Mouse (Mus musculus) heart, embryonic 14.5 days (tissue): Measurements from ENCODE around the gene Arhgef3. TPM values are rescaled to one million over a fixed set of nuclear protein-coding genes. Genes with fewer than 3 reads are reported as not detected.

Source experiments
- ATAC-seq: fragments of 200-750 bp; cut with Nextera tagmentation; 2 replicates; pipeline ENCODE4 v1.8.0; 2017; ENCODE audit warnings: low read depth, moderate TSS enrichment; ENCODE audit not compliant: insufficient number of reproducible peaks, insufficient read depth, low FRiP score
- H3K27ac ChIP-seq, 2 experiments: fragments of 200-500 bp in 1 of 2; fragments of 300-500 bp in 1 of 2; sonication (generic) in 1 of 2; replicated peaks in 1 of 2; 2 replicates each; pipeline ENCODE4 v1.5.1; 2012 to 2014; ENCODE audit warnings: low read depth in 2 of 2, low read length in 2 of 2, control low read depth in 1 of 2, mild to moderate bottlenecking in 1 of 2, mixed read lengths in 1 of 2; ENCODE audit not compliant: control insufficient read depth in 1 of 2, insufficient read depth in 1 of 2
- H3K27me3 ChIP-seq: fragments of 300-500 bp; sonication (generic); 2 replicates; pipeline ENCODE4 v1.6.1; 2014; ENCODE audit warnings: mild to moderate bottlenecking, low read length, control low read depth; ENCODE audit not compliant: control insufficient read depth, insufficient read depth
- H3K36me3 ChIP-seq: fragments of 300-500 bp; sonication (generic); 2 replicates; pipeline ENCODE4 v1.6.1; 2014; ENCODE audit warnings: mild to moderate bottlenecking, control low read depth, low read length, mixed read lengths; ENCODE audit not compliant: control insufficient read depth, insufficient read depth
- H3K4me1 ChIP-seq, 2 experiments: fragments of 200-500 bp in 1 of 2; fragments of 300-500 bp in 1 of 2; sonication (generic) in 1 of 2; 2 replicates each; pipeline ENCODE4 v1.6.1; 2012 to 2014; ENCODE audit warnings: low read length in 2 of 2, control low read depth in 1 of 2, mixed read lengths in 1 of 2; ENCODE audit not compliant: control insufficient read depth in 2 of 2, insufficient read depth in 2 of 2
- H3K4me2 ChIP-seq: fragments of 300-500 bp; sonication (generic); 2 replicates; pipeline ENCODE4 v1.6.1; 2014; ENCODE audit warnings: mild to moderate bottlenecking, low read length
- H3K4me3 ChIP-seq, 2 experiments: fragments of 200-500 bp in 1 of 2; fragments of 300-500 bp in 1 of 2; sonication (generic) in 1 of 2; 2 replicates each; pipeline ENCODE4 v1.5.1; 2012 to 2014; ENCODE audit warnings: low read length in 2 of 2, mild to moderate bottlenecking in 2 of 2, control low read depth in 1 of 2, low read depth in 1 of 2, moderate library complexity in 1 of 2; ENCODE audit not compliant: control insufficient read depth in 1 of 2, insufficient read depth in 1 of 2
- H3K9ac ChIP-seq: fragments of 300-500 bp; sonication (generic); 2 replicates; pipeline ENCODE4 v1.6.1; 2014; ENCODE audit warnings: mild to moderate bottlenecking, low read length
- H3K9me3 ChIP-seq: fragments of 300-500 bp; sonication (generic); 2 replicates; pipeline ENCODE4 v1.6.1; 2016; ENCODE audit warnings: low read length, control low read depth; ENCODE audit not compliant: control insufficient read depth
- WGBS: fragments of 180-500 bp; shearing (Covaris S2); extraction: QIAGEN DNeasy Blood & Tissue Kit; methylation state at CpG from one replicate; pipeline ENCODE4 v1.1.7; 2014; 5-methylcytosine and 5-hydroxymethylcytosine counted together
- polyA plus RNA-seq: library from polyadenylated mRNA; unstranded; fragments of >200 nt; fragmentation: Nextera tagmentation; extraction: Ambion mirVana; gene quantifications from 2 replicates; pipeline ENCODE4 v1.2.1, GENCODE M21; 2014

Arhgef3 gene
- polyA plus RNA-seq, 1 experiment from 2014 or later: 15.4 TPM

DNA sequence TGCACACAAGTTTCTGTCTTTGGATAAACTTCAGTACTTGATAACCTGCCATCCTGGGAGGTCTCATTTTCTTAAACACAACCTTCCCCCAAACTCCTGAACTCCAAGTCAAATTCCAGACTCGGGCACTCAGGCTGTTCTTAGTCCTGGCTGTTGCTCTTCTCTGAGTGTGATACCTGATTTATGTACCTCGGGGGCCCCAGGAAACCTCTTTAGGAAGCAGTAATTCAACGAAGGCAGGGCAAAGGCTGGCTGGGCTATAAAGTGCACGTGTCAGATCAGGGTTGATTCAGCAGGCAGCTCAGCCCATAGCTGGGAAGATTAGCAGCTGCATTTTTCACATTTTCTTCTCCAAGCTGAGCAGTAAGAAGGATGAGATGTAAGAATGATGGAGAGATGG lies 171.5 kb downstream of the Arhgef3 start:
- H3K4me2 ChIP-seq: no peak overlapping the region
- no peak overlapping the region for H3K4me3 ChIP-seq
- no peaks in the 10 kb centered on the region for H3K27me3 ChIP-seq
- no peak overlapping the region for H3K27ac ChIP-seq
- no peak for ATAC-seq
- no peaks in the 10 kb centered on the region for H3K36me3 ChIP-seq
- 28% methylated on average over 4 of the region's 4 CpGs for WGBS
- H3K4me1 ChIP-seq: peaks cover 10 to 16% of the 10 kb centered on the region in 2 experiments
- no peak overlapping the region for H3K9ac ChIP-seq
- no peaks in the 10 kb centered on the region for H3K9me3 ChIP-seq

GRCm38 (mm10) chr14:27289053-27289452 lies 174.4 kb downstream of the Arhgef3 start:
- no peaks in the 10 kb centered on the region for H3K9me3 ChIP-seq
- ATAC-seq: no peak
- H3K27ac ChIP-seq: no peak overlapping the region
- peaks cover 8 to 16% of the 10 kb centered on the region in 2 experiments for H3K4me1 ChIP-seq
- WGBS: 14% methylated on average over 5 of the region's 5 CpGs
- H3K27me3 ChIP-seq: no peaks in the 10 kb centered on the region
- no peak overlapping the region for H3K4me3 ChIP-seq
- no peaks in the 10 kb centered on the region for H3K36me3 ChIP-seq
- no peak overlapping the region for H3K9ac ChIP-seq
- H3K4me2 ChIP-seq: no peak overlapping the region

GRCm38 (mm10) chr14:27292101-27292500 lies 177.4 kb downstream of the Arhgef3 start:
- H3K4me1 ChIP-seq: peaks cover 8 to 15% of the 10 kb centered on the region in 2 experiments
- WGBS: 80% methylated on average over 6 of the region's 6 CpGs
- H3K4me3 ChIP-seq: no peak overlapping the region

GRCm38 (mm10) chr14:27295821-27296220 lies 181.1 kb downstream of the Arhgef3 start:
- ATAC-seq: no peak
- H3K36me3 ChIP-seq: no peaks in the 10 kb centered on the region
- H3K27ac ChIP-seq: no peak overlapping the region
- no peak overlapping the region for H3K4me2 ChIP-seq
- H3K4me3 ChIP-seq: no peak overlapping the region
- H3K9ac ChIP-seq: no peak overlapping the region
- no peaks in the 10 kb centered on the region for H3K27me3 ChIP-seq
- no peaks in the 10 kb centered on the region for H3K9me3 ChIP-seq
- 79% methylated on average over 7 of the region's 7 CpGs for WGBS
- H3K4me1 ChIP-seq: peaks cover 6 to 14% of the 10 kb centered on the region in 2 experiments; a peak in 2 of 4 replicates

More at GRCm38 (mm10) chr14:27292101-27292500, 177.4 kb downstream of the Arhgef3 start:
- H3K36me3 ChIP-seq: no peaks in the 10 kb centered on the region
- H3K9me3 ChIP-seq: no peaks in the 10 kb centered on the region
- no peaks in the 10 kb centered on the region for H3K27me3 ChIP-seq
- no peak overlapping the region for H3K27ac ChIP-seq
- no peak overlapping the region for H3K4me2 ChIP-seq
- ATAC-seq: no peak
- no peak overlapping the region for H3K9ac ChIP-seq

DNA sequence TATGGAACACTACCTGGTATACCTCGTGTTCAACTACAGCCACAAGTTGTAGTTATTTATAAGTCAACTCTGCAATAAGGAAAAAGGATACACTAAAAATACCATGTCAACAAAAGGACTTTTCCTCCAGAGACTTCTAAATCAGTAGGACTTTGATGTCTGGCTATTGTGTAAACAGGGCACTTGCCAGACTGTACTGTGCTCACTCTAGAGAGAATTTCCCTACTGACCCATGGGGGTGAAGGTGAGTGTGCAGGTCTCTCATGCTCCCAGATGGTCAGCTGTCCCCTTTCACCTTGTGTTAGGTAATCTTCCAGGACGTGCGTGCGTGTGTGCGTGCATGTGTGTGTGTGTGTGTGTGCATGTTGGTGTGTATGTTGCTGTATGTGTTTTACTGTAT lies 182.3 kb downstream of the Arhgef3 start:
- H3K9ac ChIP-seq: no peak overlapping the region
- H3K27ac ChIP-seq: no peak overlapping the region
- H3K4me3 ChIP-seq: no peak overlapping the region
- no peak for ATAC-seq
- H3K9me3 ChIP-seq: no peaks in the 10 kb centered on the region
- no peaks in the 10 kb centered on the region for H3K27me3 ChIP-seq
- H3K36me3 ChIP-seq: no peaks in the 10 kb centered on the region
- no peak overlapping the region for H3K4me2 ChIP-seq
- H3K4me1 ChIP-seq: peaks cover 6 to 14% of the 10 kb centered on the region in 2 experiments; a peak in 2 of 4 replicates
- 78% methylated on average over 5 of the region's 5 CpGs for WGBS

GRCm38 (mm10) chr14:27298875-27299274 lies 184.2 kb downstream of the Arhgef3 start:
- 38% methylated on average over 2 of the region's 2 CpGs for WGBS
- Histone ChIP-seq H3K27ac (no peak overlapping the region), H3K27me3 (no peaks in the 10 kb centered on the region), H3K9me3 (no peaks in the 10 kb centered on the region), H3K9ac (no peak overlapping the region), H3K4me3 (no peak overlapping the region), H3K4me2 (no peak overlapping the region), H3K4me1 (peaks cover 6 to 14% of the 10 kb centered on the region in 2 experiments; a peak in 3 of 4 replicates), H3K36me3 (no peaks in the 10 kb centered on the region)
- no peak for ATAC-seq

DNA sequence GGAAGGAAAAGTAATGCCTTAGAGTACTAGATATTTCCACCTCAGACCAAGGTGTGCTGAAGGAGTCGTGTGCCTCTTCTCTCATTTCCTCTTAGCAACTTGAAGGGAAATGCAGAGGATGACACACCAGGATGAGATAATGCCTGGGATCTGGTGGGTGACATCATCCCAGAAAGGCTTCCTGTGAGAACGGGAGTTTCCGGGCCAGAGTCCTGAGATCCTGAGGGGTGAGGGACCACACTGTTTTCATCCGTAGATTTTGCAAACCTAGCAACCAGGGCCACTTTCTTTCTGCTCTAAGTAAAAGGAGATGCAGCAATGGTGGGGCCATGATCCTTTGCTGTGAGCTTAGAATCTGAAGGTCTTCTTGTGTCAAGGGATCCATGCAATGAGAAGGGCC lies 185.0 kb downstream of the Arhgef3 start:
- ATAC-seq: no peak
- H3K9ac ChIP-seq: no peak overlapping the region
- H3K27me3 ChIP-seq: no peaks in the 10 kb centered on the region
- H3K36me3 ChIP-seq: no peaks in the 10 kb centered on the region
- H3K4me2 ChIP-seq: no peak overlapping the region
- H3K4me3 ChIP-seq: no peak overlapping the region
- H3K27ac ChIP-seq: no peak overlapping the region; a peak in 2 of 4 replicates
- H3K9me3 ChIP-seq: no peaks in the 10 kb centered on the region
- 46% methylated on average over 4 of the region's 4 CpGs for WGBS
- H3K4me1 ChIP-seq: peaks cover 6 to 14% of the 10 kb centered on the region in 2 experiments; a peak in 3 of 4 replicates
